Mouse (Mus musculus) embryonic facial prominence, embryonic 12.5 days (tissue): Measurements from ENCODE around the gene Fmnl2. TPM values are rescaled to one million over a fixed set of nuclear protein-coding genes. Genes with fewer than 3 reads are reported as not detected.

Experiments used
- ATAC-seq: fragments of 200-750 bp; cut with Nextera tagmentation; 2 replicates; pipeline ENCODE4 v1.8.0; 2017; ENCODE audit not compliant: insufficient number of reproducible peaks, insufficient read depth, low FRiP score, low TSS enrichment
- H3K27ac ChIP-seq: fragments of 300-500 bp; sonication (generic); 2 replicates; pipeline ENCODE4 v1.5.1; 2016; ENCODE audit warnings: mild to moderate bottlenecking
- H3K27me3 ChIP-seq: fragments of 300-500 bp; sonication (generic); 2 replicates; pipeline ENCODE4 v1.6.1; 2016; ENCODE audit warnings: mild to moderate bottlenecking, moderate library complexity
- H3K36me3 ChIP-seq: fragments of 300-500 bp; sonication (generic); 2 replicates; pipeline ENCODE4 v1.6.1; 2016; ENCODE audit warnings: mild to moderate bottlenecking
- H3K4me1 ChIP-seq: fragments of 300-500 bp; sonication (generic); 2 replicates; pipeline ENCODE4 v1.6.1; 2016
- H3K4me2 ChIP-seq: fragments of 300-500 bp; sonication (generic); replicated peaks from 2 replicates; pipeline ENCODE4 v1.6.1; 2016; ENCODE audit warnings: mild to moderate bottlenecking, moderate library complexity
- H3K4me3 ChIP-seq: fragments of 300-500 bp; sonication (generic); 2 replicates; pipeline ENCODE4 v1.5.1; 2016; ENCODE audit warnings: mild to moderate bottlenecking
- H3K9ac ChIP-seq: fragments of 300-500 bp; sonication (generic); 2 replicates; pipeline ENCODE4 v1.6.1; 2016; ENCODE audit warnings: mild to moderate bottlenecking, moderate library complexity
- H3K9me3 ChIP-seq: fragments of 300-500 bp; sonication (generic); 2 replicates; pipeline ENCODE4 v1.6.1; 2016; ENCODE audit warnings: mild to moderate bottlenecking, moderate library complexity
- WGBS: fragments of 180-500 bp; shearing (Covaris S2); methylation state at CpG from one replicate; pipeline ENCODE4 v1.1.7; 2016; 5-methylcytosine and 5-hydroxymethylcytosine counted together
- polyA plus RNA-seq: library from polyadenylated mRNA; unstranded; fragments of >200 nt; fragmentation: Nextera tagmentation; extraction: Ambion mirVana; gene quantifications from 2 replicates; pipeline ENCODE4 v1.2.1, GENCODE M21; 2016

Fmnl2 gene
- polyA plus RNA-seq, 1 experiment from 2014 or later = 14.6 TPM

- Histone ChIP-seq H3K4me3 (no peak overlapping the region), H3K9ac (no peak overlapping the region), H3K36me3 (no peaks in the 10 kb centered on the region), H3K4me2 (no peak overlapping the region), H3K27ac (no peak overlapping the region), H3K4me1 (peaks cover 40% of the 10 kb centered on the region), H3K9me3 (no peaks in the 10 kb centered on the region), H3K27me3 (no peaks in the 10 kb centered on the region)
- 38% methylated on average over 2 of the region's 2 CpGs for WGBS
- ATAC-seq = no peak
These were observed 88.4 kb downstream of the Fmnl2 start for GRCm38 (mm10) chr2:52946074-52946473.

- H3K4me3 ChIP-seq = no peak overlapping the region
- WGBS = 53% methylated on average over 11 of the region's 11 CpGs
- H3K9me3 ChIP-seq = no peaks in the 10 kb centered on the region
- 0 out of 2 replicates have a peak, but pooled peaks have one; percentile 44 for ATAC-seq
- H3K9ac ChIP-seq = no peak overlapping the region
- no peaks in the 10 kb centered on the region for H3K27me3 ChIP-seq
- H3K4me1 ChIP-seq = peaks cover 44% of the 10 kb centered on the region
- no peak overlapping the region for H3K4me2 ChIP-seq
- H3K27ac ChIP-seq = no peak overlapping the region
- no peaks in the 10 kb centered on the region for H3K36me3 ChIP-seq
These were observed 89.0 kb downstream of the Fmnl2 start for GRCm38 (mm10) chr2:52946524-52947186.

DNA sequence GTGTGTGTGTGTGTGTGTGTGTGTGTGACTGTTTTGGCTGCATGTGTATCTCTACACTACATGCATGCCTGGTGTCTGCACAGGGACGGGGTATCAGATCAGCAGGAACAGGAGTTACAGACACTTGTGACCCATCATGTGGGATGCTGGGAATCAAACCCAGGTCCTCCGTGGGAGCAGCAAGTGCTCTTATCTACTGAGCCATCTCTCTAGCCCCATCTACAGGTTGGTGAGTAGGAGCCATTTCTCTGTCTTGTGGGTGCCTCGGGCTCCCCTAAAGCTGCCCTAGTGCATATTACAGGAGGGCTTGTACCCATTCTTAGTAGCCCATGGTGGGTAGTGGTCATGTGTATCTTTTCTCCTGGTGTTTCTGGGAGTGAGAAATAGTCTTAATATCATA, 90.7 kb downstream of the Fmnl2 start:
- H3K9me3 ChIP-seq = no peaks in the 10 kb centered on the region
- no peaks in the 10 kb centered on the region for H3K27me3 ChIP-seq
- no peak overlapping the region for H3K9ac ChIP-seq
- WGBS = 92% methylated on average over 3 of the region's 3 CpGs
- no peaks in the 10 kb centered on the region for H3K36me3 ChIP-seq
- H3K27ac ChIP-seq = no peak overlapping the region
- ATAC-seq = no peak
- peaks cover 46% of the 10 kb centered on the region for H3K4me1 ChIP-seq
- H3K4me2 ChIP-seq = no peak overlapping the region
- H3K4me3 ChIP-seq = no peak overlapping the region

GRCm38 (mm10) chr2:52949556-52949955, 91.9 kb downstream of the Fmnl2 start:
- Histone ChIP-seq H3K36me3 (no peaks in the 10 kb centered on the region), H3K4me1 (peaks cover 38% of the 10 kb centered on the region), H3K4me2 (no peak overlapping the region), H3K27me3 (no peaks in the 10 kb centered on the region), H3K9me3 (no peaks in the 10 kb centered on the region), H3K27ac (no peak overlapping the region), H3K9ac (no peak overlapping the region), H3K4me3 (no peak overlapping the region)
- no peak for ATAC-seq
- 91% methylated on average over 4 of the region's 4 CpGs for WGBS

- Histone ChIP-seq H3K27ac (no peak overlapping the region), H3K4me3 (no peak overlapping the region), H3K9ac (no peak overlapping the region), H3K9me3 (no peaks in the 10 kb centered on the region), H3K36me3 (no peaks in the 10 kb centered on the region), H3K4me1 (peaks cover 36% of the 10 kb centered on the region), H3K27me3 (no peaks in the 10 kb centered on the region), H3K4me2 (no peak overlapping the region)
- no peak for ATAC-seq
- WGBS = 57% methylated on average over 4 of the region's 4 CpGs
These were observed 92.6 kb downstream of the Fmnl2 start for GRCm38 (mm10) chr2:52950226-52950625.

DNA sequence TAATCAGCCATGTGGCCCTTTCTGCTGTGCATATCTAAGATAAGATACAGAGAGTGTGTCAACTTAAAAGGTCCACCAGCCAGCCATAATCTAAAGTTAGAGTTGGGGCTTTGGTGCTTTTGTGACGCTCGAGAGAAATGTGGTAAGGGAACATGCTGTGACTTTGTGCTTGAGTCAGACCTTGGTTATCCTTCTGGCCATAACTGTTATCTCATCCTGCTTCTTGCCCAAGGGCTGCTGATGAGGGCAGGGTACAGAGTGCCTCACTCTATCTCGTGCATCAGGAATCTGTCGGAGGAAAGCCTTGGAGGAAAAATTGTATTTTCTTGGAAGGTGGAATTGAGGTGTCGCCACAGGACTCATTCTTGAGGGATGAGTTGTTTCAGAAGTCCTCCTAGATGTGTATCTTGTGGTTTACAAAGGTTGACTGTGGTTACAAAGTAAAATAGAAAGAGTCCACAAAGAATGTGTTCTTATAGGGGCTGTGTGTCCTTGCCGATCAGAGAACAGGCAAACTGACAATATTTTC, 94.6 kb downstream of the Fmnl2 start:
- Histone ChIP-seq H3K27ac (no peak overlapping the region), H3K36me3 (no peaks in the 10 kb centered on the region), H3K27me3 (no peaks in the 10 kb centered on the region), H3K4me3 (no peak overlapping the region), H3K4me2 (no peak overlapping the region), H3K9me3 (no peaks in the 10 kb centered on the region), H3K9ac (no peak overlapping the region), H3K4me1 (peaks cover 23% of the 10 kb centered on the region)
- no peak for ATAC-seq
- WGBS = 80% methylated on average over 6 of the region's 6 CpGs

DNA sequence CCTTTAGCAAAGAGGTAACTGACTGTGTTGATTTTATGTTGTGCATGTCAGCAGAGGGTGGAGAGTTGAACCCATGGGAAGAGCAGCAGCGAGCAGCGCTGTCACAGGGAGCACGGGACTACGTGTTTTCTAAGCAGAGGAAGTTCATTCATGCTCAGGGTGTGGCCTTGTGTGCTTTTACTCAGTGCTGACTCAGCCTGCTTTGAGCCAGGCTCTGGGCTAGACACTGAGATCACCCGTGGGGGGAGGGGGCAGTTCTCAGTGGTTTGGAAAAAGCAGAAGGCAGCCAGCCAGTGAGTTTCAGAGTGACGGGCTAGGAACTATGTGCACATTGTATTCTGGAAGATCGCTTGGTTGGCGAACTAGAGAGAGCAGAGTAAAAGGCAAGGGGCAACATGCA, 97.4 kb downstream of the Fmnl2 start:
- no peaks in the 10 kb centered on the region for H3K27me3 ChIP-seq
- H3K9ac ChIP-seq = no peak overlapping the region
- H3K9me3 ChIP-seq = no peaks in the 10 kb centered on the region
- peaks cover 49% of the 10 kb centered on the region for H3K4me1 ChIP-seq
- no peak for ATAC-seq
- no peak overlapping the region for H3K4me3 ChIP-seq
- H3K4me2 ChIP-seq = no peak overlapping the region
- no peaks in the 10 kb centered on the region for H3K36me3 ChIP-seq
- no peak overlapping the region for H3K27ac ChIP-seq
- 73% methylated on average over 8 of the region's 8 CpGs for WGBS

GRCm38 (mm10) chr2:52955831-52956230, 98.2 kb downstream of the Fmnl2 start:
- Histone ChIP-seq H3K4me1 (peaks cover 50% of the 10 kb centered on the region), H3K36me3 (no peaks in the 10 kb centered on the region), H3K4me3 (no peak overlapping the region), H3K27me3 (no peaks in the 10 kb centered on the region), H3K9ac (no peak overlapping the region), H3K27ac (no peak overlapping the region), H3K9me3 (no peaks in the 10 kb centered on the region), H3K4me2 (no peak overlapping the region)
- 85% methylated on average over 10 of the region's 10 CpGs for WGBS
- ATAC-seq = no peak

- H3K27me3 ChIP-seq = no peaks in the 10 kb centered on the region
- no peak overlapping the region for H3K9ac ChIP-seq
- no peak; the same call in 1 of the 2 replicates for ATAC-seq
- peak overlapping the region; percentile 39 for H3K4me2 ChIP-seq
- WGBS = 41% methylated on average over 8 of the region's 8 CpGs
- peak overlapping the region; percentile 74; the same call in 1 of the 2 replicates for H3K27ac ChIP-seq
- peaks cover 45% of the 10 kb centered on the region for H3K4me1 ChIP-seq
- H3K4me3 ChIP-seq = no peak overlapping the region
- H3K9me3 ChIP-seq = no peaks in the 10 kb centered on the region
- H3K36me3 ChIP-seq = no peaks in the 10 kb centered on the region
These were observed 100.3 kb downstream of the Fmnl2 start for GRCm38 (mm10) chr2:52957771-52958534.

- Histone ChIP-seq H3K4me1 (peaks cover 50% of the 10 kb centered on the region), H3K27ac (peak overlapping the region; percentile 74), H3K36me3 (no peaks in the 10 kb centered on the region), H3K9me3 (no peaks in the 10 kb centered on the region), H3K9ac (0 out of 2 replicates have a peak overlapping the region, but pooled peaks have one; percentile 11), H3K4me3 (0 out of 2 replicates have a peak overlapping the region, but pooled peaks have one; percentile 7), H3K4me2 (peak overlapping the region; percentile 39), H3K27me3 (no peaks in the 10 kb centered on the region)
- WGBS = 3% methylated on average over 15 of the region's 15 CpGs
- ATAC-seq = peak; percentile 30; the same call in 1 of the 2 replicates
These were observed 101.1 kb downstream of the Fmnl2 start for GRCm38 (mm10) chr2:52958535-52959290.

GRCm38 (mm10) chr2:52959291-52959621, 101.6 kb downstream of the Fmnl2 start:
- Histone ChIP-seq H3K27ac (peak overlapping the region; percentile 74), H3K9me3 (no peaks in the 10 kb centered on the region)
- ATAC-seq = no peak

More at GRCm38 (mm10) chr2:52959291-52959621, 101.6 kb downstream of the Fmnl2 start:
- H3K9ac ChIP-seq = 0 out of 2 replicates have a peak overlapping the region, but pooled peaks have one; percentile 11
- H3K4me2 ChIP-seq = peak overlapping the region; percentile 39
- H3K4me3 ChIP-seq = 0 out of 2 replicates have a peak overlapping the region, but pooled peaks have one; percentile 7
- no peaks in the 10 kb centered on the region for H3K36me3 ChIP-seq
- no peaks in the 10 kb centered on the region for H3K27me3 ChIP-seq
- H3K4me1 ChIP-seq = peaks cover 54% of the 10 kb centered on the region
